Mouse (Mus musculus): ENCODE results near the gene Stip1.

DNA sequence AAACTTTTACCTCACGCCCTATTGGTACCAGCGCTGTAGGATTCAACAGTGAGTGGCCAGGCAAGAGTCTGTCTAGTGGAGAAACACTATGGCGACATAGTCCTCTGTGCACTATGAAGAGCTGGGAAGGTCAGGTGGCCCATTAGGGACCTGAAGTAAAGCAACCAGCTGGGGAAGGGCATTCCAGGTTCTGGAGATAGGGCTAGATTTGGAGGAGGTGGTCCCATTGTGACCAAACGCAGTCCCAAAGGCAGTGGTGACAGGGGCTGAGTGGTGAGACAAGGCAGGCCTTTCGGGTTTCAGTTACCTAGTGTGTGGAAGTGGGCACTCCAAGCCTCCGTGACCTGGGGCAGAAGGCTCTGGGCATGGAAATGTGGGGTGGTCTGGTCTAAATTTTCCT is 18.8 kb upstream of the Stip1 start:
- TF ChIP-seq CTCF (IDR thresholded peaks at IDR 0.05; ENCODE audit: borderline replicate concordance, insufficient read depth, low read length) (no peak), POLR2A (IDR thresholded peaks at IDR 0.05; ENCODE audit: low read depth, low read length) (no peak)
